Mouse (Mus musculus): ENCODE results near the gene Napsa. TPM values are rescaled to one million over a fixed set of nuclear protein-coding genes. Genes with fewer than 3 reads are reported as not detected.

Napsa gene
- under 1 TPM; 0.65 to 0.81 TPM for total RNA-seq (2021)
- long read RNA-seq, experiment 1, partial matches to known transcripts, result 0 of 2 reads
- long read RNA-seq, experiment 1, other reads (novel, unspliced or antisense), result 0 of 2 reads
- long read RNA-seq, experiment 2, partial matches to known transcripts, result 0 of 3 reads
- long read RNA-seq, experiment 2, other reads (novel, unspliced or antisense), result 0 of 3 reads

GRCm38 (mm10) chr7:44572213-44572701 lies at the start of gene Napsa:
Gene Napsa (plus strand): TSS chr7:44572380.
- DNase-seq (ENCODE audit: low spot score in 2 of 2), result no peak

- no peak for DNase-seq (ENCODE audit: low spot score in 2 of 2)
These were observed 49.1 kb upstream of the Napsa start for GRCm38 (mm10) chr7:44523056-44523455.

GRCm38 (mm10) chr7:44524502-44524901 lies 47.7 kb upstream of the Napsa start, which contains the start of gene Mybpc2:
Gene Mybpc2 (minus strand): TSS chr7:44524656.
- DNase-seq (ENCODE audit: low spot score in 2 of 2), result peak in 1 of 2 experiments; percentile 43

- DNase-seq (ENCODE audit: low spot score in 2 of 2), result peak in 1 of 2 experiments; percentile 75
These were observed 46.9 kb upstream of the Napsa start for GRCm38 (mm10) chr7:44525126-44525832.

GRCm38 (mm10) chr7:44526414-44527154 lies 45.6 kb upstream of the Napsa start:
- no peak for DNase-seq (ENCODE audit: low spot score in 2 of 2)

- DNase-seq (ENCODE audit: low spot score in 2 of 2), result peak in 1 of 2 experiments; percentile 61
These were observed 44.4 kb upstream of the Napsa start for GRCm38 (mm10) chr7:44527483-44528398.

- DNase-seq (ENCODE audit: low spot score in 2 of 2), result no peak
These were observed 42.7 kb upstream of the Napsa start for GRCm38 (mm10) chr7:44529518-44529917.

- DNase-seq (ENCODE audit: low spot score in 2 of 2), result no peak
These were observed 41.7 kb upstream of the Napsa start for GRCm38 (mm10) chr7:44530507-44530906.

GRCm38 (mm10) chr7:44531207-44531606 lies 41.0 kb upstream of the Napsa start:
- no peak for DNase-seq (ENCODE audit: low spot score in 2 of 2)

GRCm38 (mm10) chr7:44531946-44532732 lies 40.0 kb upstream of the Napsa start, which contains the start of gene Spib:
Gene Spib (minus strand): TSS chr7:44532071.
- DNase-seq (ENCODE audit: low spot score in 2 of 2), result peak in 1 of 2 experiments; percentile 8

- DNase-seq (ENCODE audit: low spot score in 2 of 2), result no peak
These were observed 39.0 kb upstream of the Napsa start for GRCm38 (mm10) chr7:44532918-44533745.

GRCm38 (mm10) chr7:44533746-44534045 lies 38.5 kb upstream of the Napsa start:
- DNase-seq (ENCODE audit: low spot score in 2 of 2), result no peak

GRCm38 (mm10) chr7:44534242-44534641 lies 37.9 kb upstream of the Napsa start:
- DNase-seq (ENCODE audit: low spot score in 2 of 2), result peak in 1 of 2 experiments; percentile 8

- DNase-seq (ENCODE audit: low spot score in 2 of 2), result no peak
These were observed 37.3 kb upstream of the Napsa start for GRCm38 (mm10) chr7:44534656-44535441.

- DNase-seq (ENCODE audit: low spot score in 2 of 2), result no peak
These were observed 36.3 kb upstream of the Napsa start for GRCm38 (mm10) chr7:44535657-44536589.

- DNase-seq (ENCODE audit: low spot score in 2 of 2), result no peak
These were observed 35.6 kb upstream of the Napsa start for GRCm38 (mm10) chr7:44536590-44536968.

- no peak for DNase-seq (ENCODE audit: low spot score in 2 of 2)
These were observed 35.2 kb upstream of the Napsa start for GRCm38 (mm10) chr7:44537009-44537408.
